Mouse (Mus musculus): ENCODE results near the gene Sft2d2. TPM values are rescaled to one million over a fixed set of nuclear protein-coding genes. Genes with fewer than 3 reads are reported as not detected.

Sft2d2 gene
- total and polyA plus RNA-seq, 3 experiments = 26.0 to 31.6 (median 27.2) TPM

GRCm38 (mm10) chr1:165236321-165237298, 42.4 kb upstream of the Sft2d2 start, which contains the start of gene Tiprl:
TSS of gene Tiprl (minus strand) at chr1:165236996.
- no peaks in the 10 kb centered on the region for H3K27me3 ChIP-seq (replicated peaks)
- TF ChIP-seq SIN3A (IDR thresholded peaks at IDR 0.05; ENCODE audit: low read length) = peak; percentile 76
- peak; percentile 76; the same call in 1 of the 2 replicates for TF ChIP-seq ZMIZ1 (IDR thresholded peaks at IDR 0.05; ENCODE audit: low read depth, low read length)
- TF ChIP-seq ELF1 (IDR thresholded peaks at IDR 0.05; ENCODE audit: low read depth, low read length) = peak; percentile 92
- peak; percentile 91 for TF ChIP-seq HCFC1 (IDR thresholded peaks at IDR 0.05; ENCODE audit: low read depth, low read length)
- TF ChIP-seq JUND (conservative IDR thresholded peaks at IDR 0.05; ENCODE audit: low read depth, low read length) = peak; percentile 76
- peak; percentile 78 for TF ChIP-seq MAZ (IDR thresholded peaks at IDR 0.05; ENCODE audit: low read depth, low read length)
- peak; percentile 93 for TF ChIP-seq POLR2A (IDR thresholded peaks at IDR 0.05; ENCODE audit: low read depth, low read length)
- peak; percentile 42; the same call in 1 of the 2 replicates for TF ChIP-seq EP300 (IDR thresholded peaks at IDR 0.05; ENCODE audit: low read length)
- TF ChIP-seq ETS1 (conservative IDR thresholded peaks at IDR 0.05; ENCODE audit: low read depth, low read length) = 0 out of 2 replicates have a peak, but pooled peaks have one; percentile 17
- TF ChIP-seq CHD2 (IDR thresholded peaks at IDR 0.05; ENCODE audit: low read length) = peak; percentile 90
- TF ChIP-seq NRF1 (IDR thresholded peaks at IDR 0.05; ENCODE audit: low read depth, low read length) = 0 out of 2 replicates have a peak, but pooled peaks have one; percentile 36
- TF ChIP-seq RCOR1 (conservative IDR thresholded peaks at IDR 0.05; ENCODE audit: low read depth, low read length) = 0 out of 2 replicates have a peak, but pooled peaks have one; percentile 36
- no peak; the same call in 1 of the 2 replicates for TF ChIP-seq POLR2AphosphoS2 (IDR thresholded peaks at IDR 0.05; ENCODE audit: low read depth, low read length)
- no peak for TF ChIP-seq MYC (IDR thresholded peaks at IDR 0.05; ENCODE audit: low read depth, low read length)
- 0 out of 2 replicates have a peak, but pooled peaks have one; percentile 38 for TF ChIP-seq TBP (conservative IDR thresholded peaks at IDR 0.05; ENCODE audit: low read depth, low read length)
- TF ChIP-seq MAX (IDR thresholded peaks at IDR 0.05; ENCODE audit: low read length) = peak; percentile 73; the same call in 1 of the 2 replicates
- no peak; the same call in none of the 2 replicates for TF ChIP-seq MXI1 (IDR thresholded peaks at IDR 0.05; ENCODE audit: low read depth, low read length)
- peak; percentile 81 for TF ChIP-seq JUN (IDR thresholded peaks at IDR 0.05; ENCODE audit: insufficient read depth, low read depth, low read length)
- TF ChIP-seq NELFE (IDR thresholded peaks at IDR 0.05; ENCODE audit: low read depth, low read length) = peak; percentile 85
- TF ChIP-seq SMC3 (IDR thresholded peaks at IDR 0.05; ENCODE audit: low read depth, low read length) = no peak
- 0 out of 2 replicates have a peak, but pooled peaks have one; percentile 19 for TF ChIP-seq IRF4 (IDR thresholded peaks at IDR 0.05; ENCODE audit: low read depth, low read length)
- peak; percentile 72; the same call in 1 of the 2 replicates for TF ChIP-seq TCF12 (IDR thresholded peaks at IDR 0.05; ENCODE audit: low read depth, low read length)
- TF ChIP-seq MAFK (IDR thresholded peaks at IDR 0.05; ENCODE audit: insufficient replicate concordance, low read length) = no peak
- peak; percentile 74; the same call in 1 of the 2 replicates for TF ChIP-seq UBTF (IDR thresholded peaks at IDR 0.05; ENCODE audit: low read depth, low read length)
- peak; percentile 85; the same call in 1 of the 2 replicates for TF ChIP-seq KAT2A (IDR thresholded peaks at IDR 0.05; ENCODE audit: insufficient replicate concordance, low read length)
- dilution Hi-C loops (cut with MboI; ENCODE audit: extremely low pct_ligation_motif_present, extremely low pct_unique_long_range_greater_than_20kb, low sequenced_read_pairs) = no loop called here

More at GRCm38 (mm10) chr1:165236321-165237298, 42.4 kb upstream of the Sft2d2 start, which contains the start of gene Tiprl:
- Histone ChIP-seq H3K36me3 (replicated peaks in 1 of 2; ENCODE audit: control insufficient read depth in 1 of 2, insufficient read depth in 1 of 2, low read length in 1 of 2) (peaks cover 0 to 2% of the 10 kb centered on the region in 2 experiments), H3K79me2 (replicated peaks; ENCODE audit: control insufficient read depth, extremely low read depth, insufficient read depth, poor library complexity, severe bottlenecking) (peaks cover 27% of the 10 kb centered on the region), H3K4me3 (replicated peaks in 1 of 3; ENCODE audit: low read depth in 2 of 3, low read length in 2 of 3, poor library complexity in 1 of 3) (peak within 1 kb of the TSS; percentile 87 to 89 (median 89)), H3K9me3 (replicated peaks; ENCODE audit: low read length) (no peaks in the 10 kb centered on the region), H3K4me1 (ENCODE audit: control insufficient read depth in 1 of 2, insufficient read depth in 2 of 2) (peaks cover 6 to 24% of the 10 kb centered on the region in 2 experiments; a peak in 3 of 4 replicates), H3K4me2 (ENCODE audit: insufficient read depth, low read depth, poor library complexity, severe bottlenecking) (peak within 1 kb of the TSS; percentile 87), H3K27ac (ENCODE audit: insufficient read depth, low read depth) (peak within 1 kb of the TSS; percentile 42), H3K9ac (ENCODE audit: insufficient read depth, low read depth) (peak within 1 kb of the TSS; percentile 82)
- DNase-seq (ENCODE audit: extremely low read depth) = peak; percentile 97
- in situ Hi-C loops (cut with MboI; ENCODE audit: low pct_ligation_motif_present, low pct_unique_long_range_greater_than_20kb, low sequenced_read_pairs) = no loop called here
